Mouse (Mus musculus): ENCODE results near the gene D330045A20Rik. TPM values are rescaled to one million over a fixed set of nuclear protein-coding genes. Genes with fewer than 3 reads are reported as not detected.
"Not testable (repeated sequence)": the region's sequence is repeated elsewhere in the genome, so short reads cannot be mapped to it uniquely, and the experiment has no call there.

The D330045A20Rik gene
- 1.4 and 1.5 TPM in 2 replicates for polyA plus RNA-seq (2016; fragmentation: Nextera tagmentation; extraction: Ambion mirVana)

DNA sequence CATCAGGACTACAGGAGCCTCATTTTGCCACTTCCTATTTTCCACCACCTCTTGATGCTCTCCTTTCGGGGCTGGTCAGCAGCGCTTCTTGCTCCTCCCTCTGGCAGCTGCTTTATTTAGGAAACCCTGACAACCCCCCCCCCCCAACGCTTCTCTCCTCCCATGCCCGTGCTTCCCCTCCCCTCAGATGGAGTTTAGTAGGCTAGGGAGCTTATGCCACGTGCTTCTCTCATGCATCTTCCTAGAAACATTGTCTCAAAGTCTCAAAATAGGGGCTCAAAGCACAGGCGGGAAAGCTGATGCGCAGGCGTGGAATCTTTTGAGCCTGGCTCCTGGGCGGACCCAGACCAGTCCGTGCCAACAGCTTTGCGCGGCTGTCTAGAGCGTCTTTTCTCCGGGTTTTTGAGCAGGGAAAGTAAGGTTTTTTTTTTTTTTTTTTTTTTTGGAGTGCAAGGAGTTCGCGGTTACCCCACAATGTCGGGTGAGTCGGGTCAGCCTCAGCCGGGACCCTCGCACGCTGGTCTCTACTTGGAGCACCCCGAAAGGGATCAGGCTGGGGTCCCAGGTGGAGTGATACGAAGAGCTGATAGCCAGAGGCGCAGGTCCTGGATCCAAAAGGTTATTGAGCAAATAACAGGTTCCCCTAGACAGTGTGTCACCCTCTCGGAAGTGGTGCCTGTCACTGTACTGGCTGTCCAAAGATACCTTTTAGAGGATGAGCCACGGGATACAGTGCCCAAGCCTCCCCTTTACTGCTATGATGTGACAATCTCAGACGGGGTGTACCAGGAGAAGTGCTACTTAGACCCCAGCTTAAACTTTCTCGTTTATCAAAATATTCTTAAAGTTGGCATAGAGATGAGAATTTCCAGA lies at the start of gene D330045A20Rik:
Gene D330045A20Rik, plus strand, starts transcription at position 346 of the 873 bp plus-strand sequence.
- H3K4me2 ChIP-seq (replicated peaks) = peak within 1 kb of the TSS; percentile 54
- peak; percentile 77 for ATAC-seq (ENCODE audit: low FRiP score)

DNA sequence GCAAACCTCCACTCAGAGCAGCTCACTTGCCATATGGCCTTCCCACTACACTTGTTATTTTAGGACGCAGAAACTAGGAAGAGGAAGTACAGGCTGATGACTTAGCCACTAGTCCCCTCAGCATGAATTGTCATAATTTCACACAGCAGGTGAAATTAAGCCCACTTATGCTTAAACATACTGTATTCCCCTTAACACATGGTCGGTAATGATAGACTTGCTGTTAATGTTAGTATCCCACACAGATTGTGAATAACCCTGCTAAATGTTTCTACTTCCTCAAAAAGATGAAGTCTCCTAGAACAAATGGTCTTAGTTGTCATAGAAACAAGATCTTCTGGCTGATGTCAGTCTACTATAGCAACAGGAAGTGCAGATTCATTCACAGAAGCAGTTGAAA lies 47.6 kb upstream of the D330045A20Rik start:
- Histone ChIP-seq H3K27ac (no peak overlapping the region), H3K4me2 (replicated peaks) (no peak overlapping the region), H3K9me3 (replicated peaks) (no peaks in the 10 kb centered on the region), H3K4me1 (no peaks in the 10 kb centered on the region), H3K27me3 (no peaks in the 10 kb centered on the region; the same call in 1 of the 2 replicates), H3K36me3 (no peaks in the 10 kb centered on the region), H3K9ac (no peak overlapping the region), H3K4me3 (no peak overlapping the region)
- WGBS = 81% methylated on average over 2 of the region's 2 CpGs
- ATAC-seq (ENCODE audit: low FRiP score) = no peak

More for the DNA sequence above, at the start of gene D330045A20Rik:
- Histone ChIP-seq H3K9ac (no peak within 1 kb of the TSS), H3K4me3 (peak within 1 kb of the TSS; percentile 30), H3K27me3 (peaks cover 14% of the 10 kb centered on the region; the same call in 1 of the 2 replicates), H3K27ac (no peak within 1 kb of the TSS), H3K9me3 (replicated peaks) (no peaks in the 10 kb centered on the region), H3K4me1 (no peaks in the 10 kb centered on the region), H3K36me3 (no peaks in the 10 kb centered on the region)
- whole genome bisulfite sequencing = 28% methylated on average over 28 of the region's 28 CpGs

DNA sequence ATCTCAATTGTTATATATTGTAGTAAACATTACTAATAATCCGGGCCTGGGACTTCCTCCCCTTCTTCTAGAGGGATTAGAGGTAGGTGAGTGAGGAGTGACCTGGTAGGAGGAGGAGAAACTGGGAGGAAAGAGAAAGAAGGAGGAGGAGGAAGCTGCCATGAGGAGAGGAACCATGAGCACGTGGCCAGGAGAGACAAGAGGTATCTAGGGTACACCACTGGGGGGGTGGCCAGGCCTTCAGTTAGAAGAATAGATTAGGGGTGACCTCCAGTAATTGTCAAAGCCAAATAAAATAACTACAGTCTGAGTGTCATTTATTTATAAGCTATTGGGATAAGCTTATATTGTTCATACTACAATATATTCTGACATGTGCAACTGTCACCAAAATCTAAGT lies 45.0 kb upstream of the D330045A20Rik start:
- Histone ChIP-seq H3K4me1 (no peaks in the 10 kb centered on the region), H3K4me2 (replicated peaks) (no peak overlapping the region), H3K27me3 (no peaks in the 10 kb centered on the region; the same call in 1 of the 2 replicates), H3K4me3 (no peak overlapping the region), H3K27ac (no peak overlapping the region), H3K9me3 (replicated peaks) (no peaks in the 10 kb centered on the region), H3K9ac (no peak overlapping the region), H3K36me3 (no peaks in the 10 kb centered on the region)
- ATAC-seq (ENCODE audit: low FRiP score) = no peak
- 50% methylated on average over 2 of the region's 2 CpGs for WGBS

DNA sequence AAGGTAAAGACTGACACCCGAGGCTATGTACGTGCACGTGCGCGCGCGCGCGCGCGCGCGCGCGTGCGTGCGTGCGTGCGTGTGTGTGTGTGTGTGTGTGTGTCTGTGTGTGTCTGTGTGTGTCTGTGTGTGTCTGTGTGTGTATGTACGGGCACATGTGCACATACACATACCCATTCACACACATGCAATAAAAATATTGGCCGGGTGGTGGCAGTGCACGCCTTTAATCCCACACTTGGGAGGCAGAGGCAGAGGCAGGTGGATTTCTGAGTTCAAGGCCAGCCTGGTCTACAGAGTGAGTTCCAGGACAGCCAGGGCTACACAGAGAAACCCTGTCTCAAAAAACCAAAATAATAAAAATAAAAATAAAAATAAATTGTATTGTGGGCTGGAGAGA lies 39.1 kb upstream of the D330045A20Rik start:
- not testable (repeated sequence) for H3K4me1 ChIP-seq; H3K4me2 ChIP-seq (replicated peaks); H3K36me3 ChIP-seq; H3K9me3 ChIP-seq (replicated peaks); H3K27me3 ChIP-seq; H3K27ac ChIP-seq; H3K4me3 ChIP-seq; ATAC-seq (ENCODE audit: low FRiP score); H3K9ac ChIP-seq
- 95% methylated on average over 22 of the region's 22 CpGs for WGBS

GRCm38 (mm10) chrX:139456812-139457211 lies 23.4 kb upstream of the D330045A20Rik start:
- H3K9me3 ChIP-seq (replicated peaks) = no peaks in the 10 kb centered on the region
- no peaks in the 10 kb centered on the region for H3K36me3 ChIP-seq
- no peak overlapping the region for H3K27ac ChIP-seq
- 59% methylated on average over 2 of the region's 2 CpGs for WGBS
- no peaks in the 10 kb centered on the region for H3K27me3 ChIP-seq
- H3K4me1 ChIP-seq = no peaks in the 10 kb centered on the region
- H3K4me2 ChIP-seq (replicated peaks) = no peak overlapping the region
- no peak overlapping the region for H3K4me3 ChIP-seq
- H3K9ac ChIP-seq = no peak overlapping the region
- no peak for ATAC-seq (ENCODE audit: low FRiP score)

- no peaks in the 10 kb centered on the region for H3K36me3 ChIP-seq
- H3K9me3 ChIP-seq (replicated peaks) = no peaks in the 10 kb centered on the region
- no peak overlapping the region for H3K27ac ChIP-seq
- no peaks in the 10 kb centered on the region for H3K4me1 ChIP-seq
- peaks cover 14% of the 10 kb centered on the region; the same call in 1 of the 2 replicates for H3K27me3 ChIP-seq
- no peak overlapping the region for H3K9ac ChIP-seq
- 74% methylated on average over 7 of the region's 7 CpGs for WGBS
- H3K4me3 ChIP-seq = no peak overlapping the region
- no peak overlapping the region for H3K4me2 ChIP-seq (replicated peaks)
- ATAC-seq (ENCODE audit: low FRiP score) = no peak
These were observed 1.9 kb downstream of the D330045A20Rik start for GRCm38 (mm10) chrX:139482083-139482482.

- Histone ChIP-seq H3K36me3 (no peaks in the 10 kb centered on the region), H3K9me3 (replicated peaks) (no peaks in the 10 kb centered on the region), H3K4me1 (no peaks in the 10 kb centered on the region), H3K27me3 (peaks cover 5% of the 10 kb centered on the region; the same call in 1 of the 2 replicates), H3K4me2 (replicated peaks) (no peak overlapping the region), H3K9ac (no peak overlapping the region), H3K27ac (no peak overlapping the region), H3K4me3 (no peak overlapping the region)
- no peak for ATAC-seq (ENCODE audit: low FRiP score)
- 70% methylated on average over 1 of the region's 1 CpGs for WGBS
These were observed 4.8 kb downstream of the D330045A20Rik start for GRCm38 (mm10) chrX:139484974-139485373.

DNA sequence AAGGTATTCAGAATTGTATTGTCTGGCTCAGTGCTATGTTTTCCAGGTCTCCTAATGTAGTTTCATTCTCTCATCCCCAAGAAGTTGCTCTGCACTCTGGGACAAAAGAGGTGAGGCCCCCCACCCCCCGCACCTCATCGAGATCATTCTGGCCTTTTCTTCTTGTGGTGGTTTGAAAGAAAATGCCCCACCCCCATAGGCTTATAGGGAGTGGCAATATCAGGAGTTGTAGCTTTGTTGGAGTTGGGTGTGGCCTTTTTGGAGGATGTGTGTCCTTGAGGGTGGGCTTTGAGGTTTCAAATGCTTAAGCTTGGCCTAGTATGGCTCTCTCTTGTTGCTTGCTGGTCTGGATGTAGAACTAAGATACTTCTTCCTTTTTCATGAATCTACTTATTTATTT lies 36.0 kb downstream of the D330045A20Rik start:
- no peaks in the 10 kb centered on the region for H3K4me1 ChIP-seq
- H3K9me3 ChIP-seq (replicated peaks) = no peaks in the 10 kb centered on the region
- no peaks in the 10 kb centered on the region for H3K36me3 ChIP-seq
- ATAC-seq (ENCODE audit: low FRiP score) = no peak
- H3K4me2 ChIP-seq (replicated peaks) = no peak overlapping the region
- WGBS = 88% methylated on average over 2 of the region's 2 CpGs
- no peak overlapping the region for H3K4me3 ChIP-seq
- no peak overlapping the region for H3K27ac ChIP-seq
- H3K27me3 ChIP-seq = peaks cover 7% of the 10 kb centered on the region; the same call in 1 of the 2 replicates
- H3K9ac ChIP-seq = no peak overlapping the region

GRCm38 (mm10) chrX:139519251-139519650 lies 39.1 kb downstream of the D330045A20Rik start:
- H3K9ac ChIP-seq = no peak overlapping the region
- H3K27me3 ChIP-seq = peaks cover 7% of the 10 kb centered on the region; the same call in 1 of the 2 replicates

GRCm38 (mm10) chrX:139524303-139525091 lies 44.3 kb downstream of the D330045A20Rik start:
- no peak overlapping the region for H3K4me3 ChIP-seq
- ATAC-seq (ENCODE audit: low FRiP score) = no peak
- H3K9ac ChIP-seq = no peak overlapping the region
- H3K27me3 ChIP-seq = no peaks in the 10 kb centered on the region
- no peaks in the 10 kb centered on the region for H3K9me3 ChIP-seq (replicated peaks)
- H3K27ac ChIP-seq = no peak overlapping the region
- H3K4me1 ChIP-seq = no peaks in the 10 kb centered on the region
- no peak overlapping the region for H3K4me2 ChIP-seq (replicated peaks)
- H3K36me3 ChIP-seq = no peaks in the 10 kb centered on the region
- 73% methylated on average over 5 of the region's 5 CpGs for WGBS

More at GRCm38 (mm10) chrX:139519251-139519650, 39.1 kb downstream of the D330045A20Rik start:
- no peak for ATAC-seq (ENCODE audit: low FRiP score)
- Histone ChIP-seq H3K4me2 (replicated peaks) (no peak overlapping the region), H3K4me3 (no peak overlapping the region), H3K9me3 (replicated peaks) (no peaks in the 10 kb centered on the region), H3K36me3 (no peaks in the 10 kb centered on the region), H3K4me1 (no peaks in the 10 kb centered on the region), H3K27ac (no peak overlapping the region)
- 85% methylated on average over 2 of the region's 2 CpGs for WGBS

- no peak for ATAC-seq (ENCODE audit: low FRiP score)
- Histone ChIP-seq H3K4me3 (no peak overlapping the region), H3K9ac (no peak overlapping the region), H3K27ac (no peak overlapping the region), H3K36me3 (no peaks in the 10 kb centered on the region), H3K9me3 (replicated peaks) (no peaks in the 10 kb centered on the region), H3K4me1 (no peaks in the 10 kb centered on the region), H3K27me3 (no peaks in the 10 kb centered on the region), H3K4me2 (replicated peaks) (no peak overlapping the region)
- 73% methylated on average over 2 of the region's 2 CpGs for WGBS
These were observed 45.6 kb downstream of the D330045A20Rik start for GRCm38 (mm10) chrX:139525724-139526123.

DNA sequence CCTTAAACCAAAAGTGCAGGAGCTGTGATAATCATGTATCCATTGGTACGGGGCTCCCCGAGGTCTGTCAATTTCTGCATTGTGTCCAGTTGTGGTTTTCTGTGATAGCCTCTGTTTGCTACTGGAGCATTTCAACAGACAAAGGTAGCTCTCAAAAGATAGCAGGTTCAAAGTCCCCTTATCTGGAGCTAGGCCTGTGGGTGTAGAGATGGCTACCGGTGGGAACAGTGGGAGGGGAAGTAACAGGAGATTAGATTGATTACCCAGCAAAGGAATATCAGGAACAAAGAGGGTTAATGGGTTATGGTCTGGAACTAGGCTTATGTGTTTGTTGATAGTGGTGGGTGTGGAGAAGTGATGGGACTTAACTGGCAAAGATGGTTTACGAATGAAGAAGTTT lies 46.8 kb downstream of the D330045A20Rik start:
- no peak overlapping the region for H3K27ac ChIP-seq
- H3K9ac ChIP-seq = no peak overlapping the region
- H3K27me3 ChIP-seq = no peaks in the 10 kb centered on the region
- 93% methylated on average over 4 of the region's 4 CpGs for WGBS
- H3K4me1 ChIP-seq = no peaks in the 10 kb centered on the region
- no peaks in the 10 kb centered on the region for H3K36me3 ChIP-seq
- no peaks in the 10 kb centered on the region for H3K9me3 ChIP-seq (replicated peaks)
- no peak for ATAC-seq (ENCODE audit: low FRiP score)
- no peak overlapping the region for H3K4me3 ChIP-seq
- no peak overlapping the region for H3K4me2 ChIP-seq (replicated peaks)
